Mouse (Mus musculus): Measurements from ENCODE around the gene Dmrt1. TPM values are rescaled to one million over a fixed set of nuclear protein-coding genes. Genes with fewer than 3 reads are reported as not detected.

Gene Dmrt1
- not detected in 2 replicates for polyA plus RNA-seq (2015; fragmentation: Nextera tagmentation; extraction: Ambion mirVana)

DNA sequence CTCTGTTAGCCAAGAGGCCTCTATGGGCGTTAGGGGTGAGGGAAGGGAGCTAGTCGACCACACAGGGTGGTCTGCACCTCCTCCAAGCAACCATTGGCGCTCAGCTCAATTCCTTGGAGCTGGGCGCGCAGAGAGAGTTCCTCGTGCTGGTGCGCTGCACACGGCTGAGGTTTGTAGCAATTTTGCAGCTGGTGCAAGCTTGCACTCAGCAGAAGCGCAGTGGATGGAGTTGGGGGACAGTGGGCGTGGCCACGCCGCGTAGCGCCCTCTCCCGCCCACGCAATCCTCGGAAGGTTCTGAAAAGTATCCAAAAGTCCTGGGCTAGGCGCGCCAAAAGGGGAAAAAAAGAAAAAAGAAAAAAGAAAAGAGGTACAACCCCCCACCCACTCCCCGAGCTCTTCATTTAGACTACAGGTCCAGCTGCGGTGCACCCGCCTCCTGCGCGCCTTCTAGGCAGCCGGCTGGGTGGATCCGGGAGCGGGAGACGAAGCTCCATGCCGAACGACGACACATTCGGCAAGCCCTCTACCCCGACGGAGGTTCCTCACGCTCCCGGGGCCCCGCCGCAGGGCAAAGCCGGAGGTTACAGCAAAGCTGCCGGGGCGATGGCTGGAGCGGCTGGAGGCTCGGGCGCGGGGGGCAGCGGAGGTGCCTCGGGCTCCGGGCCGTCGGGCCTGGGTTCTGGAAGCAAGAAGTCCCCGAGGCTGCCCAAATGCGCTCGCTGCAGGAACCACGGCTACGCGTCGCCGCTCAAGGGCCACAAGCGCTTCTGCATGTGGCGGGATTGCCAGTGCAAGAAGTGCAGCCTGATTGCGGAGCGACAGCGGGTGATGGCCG, at the start of gene Dmrt1:
Gene Dmrt1, plus strand, starts transcription at position 259 of the 837 bp plus-strand sequence.

DNA sequence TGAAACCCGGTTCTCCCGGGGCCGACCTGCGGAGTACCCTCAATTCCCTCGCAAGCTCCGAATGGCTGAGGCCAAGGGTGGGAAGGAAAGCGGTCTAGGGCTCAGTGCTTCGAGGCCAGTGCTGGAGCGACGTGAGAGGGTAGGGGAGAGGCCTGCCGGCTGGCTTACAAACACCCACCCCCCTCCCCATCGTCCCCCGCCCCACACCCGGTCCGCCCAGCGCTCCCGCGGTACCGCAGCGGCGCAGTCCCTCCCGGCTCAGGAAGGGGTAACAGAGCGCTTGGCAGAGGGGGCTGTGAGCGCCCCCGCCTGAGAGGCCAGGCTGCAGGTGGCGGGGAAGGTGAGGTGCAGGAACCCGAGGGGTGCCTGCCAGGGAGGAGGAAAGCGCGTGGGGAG, 104.6 kb downstream of the Dmrt1 start, which contains the start of gene Dmrt3:
Gene Dmrt3, plus strand, starts transcription at position 287 of the 396 bp plus-strand sequence.

Other genes starting within 250 kb of the Dmrt1 start
- 0.19 and 0.30 TPM in 2 replicates for gene Dmrt3, start 104.7 kb downstream of the Dmrt1 start, polyA plus RNA-seq (2015; fragmentation: Nextera tagmentation; extraction: Ambion mirVana)
- gene Dmrt2, start 166.8 kb downstream of the Dmrt1 start, polyA plus RNA-seq (2015; fragmentation: Nextera tagmentation; extraction: Ambion mirVana): 0.10 and 0.11 TPM in 2 replicates